Mouse (Mus musculus): Measurements from ENCODE around the gene Tbx5.

DNA sequence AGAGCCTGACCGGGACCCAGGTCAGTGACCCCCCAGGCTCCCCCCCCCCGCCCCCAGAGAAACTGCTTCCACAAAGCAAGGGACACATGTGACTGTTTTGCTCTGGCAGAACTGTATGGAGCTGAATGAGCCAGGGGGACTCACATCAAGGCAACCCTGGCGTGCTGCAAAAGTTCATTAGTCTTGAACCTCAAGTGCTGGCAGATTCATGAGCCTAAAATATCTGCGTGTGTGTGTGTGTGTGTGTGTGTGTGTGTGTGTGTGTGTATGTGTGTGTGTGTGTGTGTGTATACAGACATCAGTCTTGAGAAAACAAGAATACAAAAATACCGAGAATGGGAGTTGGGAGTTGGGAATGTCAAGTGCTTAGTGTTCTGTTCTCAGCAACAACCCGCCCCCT is 5.1 kb upstream of the Tbx5 start:
- TF ChIP-seq POLR2A (IDR thresholded peaks at IDR 0.05; ENCODE audit: borderline replicate concordance, low read depth, low read length) (no peak), CTCF (IDR thresholded peaks at IDR 0.05; ENCODE audit: low read depth, low read length) (no peak)

Measured in bone marrow macrophage, adult 2 months (primary cell).